Mouse (Mus musculus) midbrain, embryonic 11.5 days (tissue): ENCODE results near the gene Tdpoz1. TPM values are rescaled to one million over a fixed set of nuclear protein-coding genes. Genes with fewer than 3 reads are reported as not detected.
"Not testable (repeated sequence)": the region's sequence is repeated elsewhere in the genome, so short reads cannot be mapped to it uniquely, and the experiment has no call there.

ENCODE experiments used
- ATAC-seq: fragments of 200-750 bp; cut with Nextera tagmentation; 2 replicates; pipeline ENCODE4 v1.8.0; 2017; ENCODE audit warnings: moderate TSS enrichment, moderate library complexity; ENCODE audit not compliant: low FRiP score
- DNase-seq: peaks from one replicate; pipeline ENCODE4 v3.0.0; 2015; ENCODE audit warnings: low spot score; ENCODE audit errors: missing footprints
- H3K27ac ChIP-seq: fragments of 300-500 bp; sonication (generic); 2 replicates; pipeline ENCODE4 v1.5.1; 2014; ENCODE audit warnings: low read depth, low read length
- H3K27me3 ChIP-seq: fragments of 300-500 bp; sonication (generic); 2 replicates; pipeline ENCODE4 v1.6.1; 2014; ENCODE audit warnings: mild to moderate bottlenecking, low read length, moderate library complexity, mixed read lengths; ENCODE audit not compliant: control insufficient read depth, insufficient read depth
- H3K36me3 ChIP-seq: fragments of 300-500 bp; sonication (generic); 2 replicates; pipeline ENCODE4 v1.6.1; 2014; ENCODE audit warnings: mild to moderate bottlenecking, low read length, moderate library complexity, mixed read lengths; ENCODE audit not compliant: control insufficient read depth, insufficient read depth
- H3K4me1 ChIP-seq: fragments of 300-500 bp; sonication (generic); 2 replicates; pipeline ENCODE4 v1.6.1; 2014; ENCODE audit warnings: low read length; ENCODE audit not compliant: control insufficient read depth, insufficient read depth
- H3K4me2 ChIP-seq: fragments of 300-500 bp; sonication (generic); 2 replicates; pipeline ENCODE4 v1.6.1; 2014; ENCODE audit warnings: mild to moderate bottlenecking, moderate library complexity
- H3K4me3 ChIP-seq: fragments of 300-500 bp; sonication (generic); 2 replicates; pipeline ENCODE4 v1.5.1; 2014; ENCODE audit warnings: low read depth, low read length
- H3K9ac ChIP-seq: fragments of 300-500 bp; sonication (generic); 2 replicates; pipeline ENCODE4 v1.6.1; 2014; ENCODE audit warnings: low read length
- H3K9me3 ChIP-seq: fragments of 300-500 bp; sonication (generic); 2 replicates; pipeline ENCODE4 v1.6.1; 2016; ENCODE audit warnings: low read length; ENCODE audit not compliant: control insufficient read depth
- WGBS: fragments of 180-500 bp; shearing (Covaris S2); extraction: QIAGEN DNeasy Blood & Tissue Kit; methylation state at CpG from one replicate; pipeline ENCODE4 v1.1.7; 2014; 5-methylcytosine and 5-hydroxymethylcytosine counted together
- polyA plus RNA-seq: library from polyadenylated mRNA; unstranded; fragments of >200 nt; fragmentation: Nextera tagmentation; extraction: Ambion mirVana; gene quantifications from 2 replicates; pipeline ENCODE4 v1.2.1, GENCODE M21; 2014

Tdpoz1 gene
- polyA plus RNA-seq, result not detected in 2 replicates

GRCm38 (mm10) chr3:93676210-93676609, at the start of gene Tdpoz1:
Gene Tdpoz1 (minus strand): TSS chr3:93676310.
- H3K4me1 ChIP-seq, H3K27ac ChIP-seq, H3K36me3 ChIP-seq, H3K9me3 ChIP-seq, H3K27me3 ChIP-seq, ATAC-seq, H3K9ac ChIP-seq, DNase-seq, H3K4me2 ChIP-seq, H3K4me3 ChIP-seq: not testable (repeated sequence)
- WGBS, result 86% methylated on average over 2 of the region's 4 CpGs

DNA sequence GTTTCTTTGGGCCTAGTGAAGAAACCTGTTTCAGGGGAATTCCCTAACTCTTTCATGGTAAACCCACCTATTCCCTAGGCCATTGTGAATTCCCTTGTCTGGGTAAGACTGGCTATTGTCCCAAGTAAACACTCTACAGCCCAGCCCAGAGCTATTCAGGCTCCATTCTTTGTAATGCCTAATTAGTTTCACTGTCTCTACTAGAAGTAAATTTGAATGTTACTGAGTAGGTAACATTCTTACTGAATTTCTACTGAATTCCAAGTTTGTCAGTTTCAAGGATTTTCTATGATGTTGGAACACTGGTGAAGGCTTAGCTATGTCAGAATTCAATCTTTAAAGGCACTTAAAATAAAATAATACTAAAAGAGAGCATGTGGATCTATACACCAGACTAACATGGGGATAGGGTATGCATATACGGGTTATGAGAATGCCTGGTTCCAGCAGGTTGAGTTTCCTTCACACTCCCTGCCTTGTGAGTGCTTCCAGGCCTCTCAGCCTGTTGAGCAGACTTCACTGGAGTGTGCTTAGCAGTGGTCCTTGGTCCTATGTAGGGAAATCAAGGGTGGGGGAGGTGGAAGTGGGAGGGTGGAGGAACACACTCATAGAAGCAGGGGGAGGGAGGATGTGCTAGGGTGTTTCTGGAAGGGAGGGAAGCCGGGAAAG, 33.0 kb upstream of the Tdpoz1 start:
- DNase-seq, H3K4me1 ChIP-seq, H3K27me3 ChIP-seq, H3K36me3 ChIP-seq, H3K4me2 ChIP-seq, H3K4me3 ChIP-seq, H3K9me3 ChIP-seq, ATAC-seq, H3K27ac ChIP-seq, H3K9ac ChIP-seq: not testable (repeated sequence)
- WGBS, result 85% methylated on average over 2 of the region's 2 CpGs

- not testable (repeated sequence) for H3K27ac ChIP-seq, H3K36me3 ChIP-seq, DNase-seq, H3K9ac ChIP-seq, H3K4me3 ChIP-seq, H3K27me3 ChIP-seq, ATAC-seq, H3K4me1 ChIP-seq, H3K4me2 ChIP-seq, H3K9me3 ChIP-seq
- 70% methylated on average over 1 of the region's 2 CpGs for WGBS
Measured at GRCm38 (mm10) chr3:93692970-93693369, 16.9 kb upstream of the Tdpoz1 start, which contains the start of gene Gm37596. Gene Gm37596 (minus strand): TSS chr3:93693070.

DNA sequence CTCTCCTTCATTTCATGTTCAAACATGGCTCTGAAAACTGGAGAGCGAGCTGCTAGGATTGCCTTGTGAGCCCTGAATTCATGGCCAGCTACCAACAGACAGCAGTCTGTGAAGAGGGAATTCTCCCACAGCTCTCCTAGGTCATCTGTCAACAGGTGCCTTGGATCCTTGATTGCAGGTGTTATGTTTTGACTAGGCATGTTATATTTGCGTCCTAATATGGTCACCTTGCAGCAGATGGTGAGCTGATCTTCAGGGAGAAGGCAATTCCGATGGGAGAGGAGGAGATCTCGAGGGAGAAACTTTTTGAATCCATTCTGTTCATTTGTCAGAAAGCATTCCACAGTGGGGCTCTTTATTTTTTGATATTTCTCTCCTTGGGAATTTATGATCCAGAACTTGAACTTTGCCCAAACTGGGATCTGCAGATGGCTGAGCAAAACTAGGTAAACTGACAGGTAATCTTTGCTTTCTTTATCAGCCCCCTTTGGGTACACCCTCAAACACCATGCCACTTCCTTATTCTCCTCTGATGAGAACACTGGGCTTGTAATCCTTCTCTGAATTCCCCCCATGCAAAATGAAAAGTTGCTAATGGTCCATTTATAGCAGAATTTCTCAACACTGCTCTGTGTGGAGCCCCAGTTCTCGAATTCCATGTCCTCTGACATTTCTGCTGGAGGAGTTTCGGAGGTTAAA, 5.2 kb downstream of the Tdpoz1 start:
- 81% methylated on average over 5 of the region's 6 CpGs for WGBS
- not testable (repeated sequence) for H3K9ac ChIP-seq, H3K4me2 ChIP-seq

DNA sequence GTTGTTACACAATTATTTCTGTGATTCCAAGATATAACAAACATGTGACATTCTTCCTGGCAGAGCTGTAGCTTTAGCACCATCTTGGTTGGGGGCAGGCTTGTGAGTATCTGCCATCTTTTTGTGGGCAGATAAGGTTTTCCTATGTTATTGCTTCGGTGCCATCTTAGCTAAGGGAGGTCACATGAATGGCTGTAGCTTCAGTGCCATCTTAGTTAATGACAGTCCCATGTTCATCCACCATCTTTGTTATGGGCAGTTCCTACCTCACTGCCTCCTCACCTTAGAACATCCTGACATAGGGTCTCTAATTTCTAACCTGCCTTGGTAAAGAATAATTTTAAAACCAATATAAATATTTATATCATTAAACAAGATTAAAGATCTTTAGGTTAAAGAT, 21.9 kb downstream of the Tdpoz1 start:
- WGBS, result 84% methylated on average over 1 of the region's 1 CpGs
- no peaks in the 10 kb centered on the region for H3K9me3 ChIP-seq
- no peak for ATAC-seq

More for the DNA sequence above, 5.2 kb downstream of the Tdpoz1 start:
- H3K4me1 ChIP-seq, H3K27ac ChIP-seq, H3K4me3 ChIP-seq, DNase-seq, H3K27me3 ChIP-seq, ATAC-seq, H3K9me3 ChIP-seq, H3K36me3 ChIP-seq: not testable (repeated sequence)

DNA sequence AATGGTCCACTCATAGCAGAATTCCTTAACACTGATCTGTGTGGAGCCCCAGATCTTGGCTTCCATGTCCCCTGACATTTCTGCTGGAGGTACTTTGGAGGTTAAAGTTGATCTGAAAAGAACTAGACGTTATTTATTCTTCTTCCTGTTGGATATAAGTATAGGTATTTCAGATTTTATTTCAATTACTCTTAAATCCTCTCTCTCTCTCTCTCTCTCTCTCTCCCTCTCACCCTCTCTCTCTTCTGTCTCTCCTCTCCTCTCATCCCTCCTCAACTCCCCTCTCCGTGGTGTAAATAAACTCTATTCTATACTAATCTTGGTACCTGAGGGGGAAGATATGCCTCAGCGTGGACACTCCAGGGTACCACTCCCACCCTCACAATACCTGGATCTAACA, 23.5 kb downstream of the Tdpoz1 start, which contains the start of gene Tdpoz2:
Gene Tdpoz2 (minus strand): TSS at position 101 of the 400 bp plus-strand sequence.
- Histone ChIP-seq H3K36me3 (no peaks in the 10 kb centered on the region), H3K4me2 (no peak within 1 kb of the TSS), H3K9ac (no peak within 1 kb of the TSS), H3K27me3 (no peaks in the 10 kb centered on the region), H3K27ac (no peak within 1 kb of the TSS), H3K9me3 (no peaks in the 10 kb centered on the region), H3K4me1 (no peaks in the 10 kb centered on the region), H3K4me3 (no peak within 1 kb of the TSS)
- 86% methylated on average over 3 of the region's 3 CpGs for WGBS
- DNase-seq (no peak), ATAC-seq (no peak)

More for the DNA sequence above, 21.9 kb downstream of the Tdpoz1 start:
- no peaks in the 10 kb centered on the region for H3K36me3 ChIP-seq
- no peaks in the 10 kb centered on the region for H3K27me3 ChIP-seq
- no peak overlapping the region for H3K9ac ChIP-seq
- no peak overlapping the region for H3K4me2 ChIP-seq
- H3K4me3 ChIP-seq, result no peak overlapping the region
- DNase-seq, result no peak
- H3K27ac ChIP-seq, result no peak overlapping the region
- H3K4me1 ChIP-seq, result no peaks in the 10 kb centered on the region

DNA sequence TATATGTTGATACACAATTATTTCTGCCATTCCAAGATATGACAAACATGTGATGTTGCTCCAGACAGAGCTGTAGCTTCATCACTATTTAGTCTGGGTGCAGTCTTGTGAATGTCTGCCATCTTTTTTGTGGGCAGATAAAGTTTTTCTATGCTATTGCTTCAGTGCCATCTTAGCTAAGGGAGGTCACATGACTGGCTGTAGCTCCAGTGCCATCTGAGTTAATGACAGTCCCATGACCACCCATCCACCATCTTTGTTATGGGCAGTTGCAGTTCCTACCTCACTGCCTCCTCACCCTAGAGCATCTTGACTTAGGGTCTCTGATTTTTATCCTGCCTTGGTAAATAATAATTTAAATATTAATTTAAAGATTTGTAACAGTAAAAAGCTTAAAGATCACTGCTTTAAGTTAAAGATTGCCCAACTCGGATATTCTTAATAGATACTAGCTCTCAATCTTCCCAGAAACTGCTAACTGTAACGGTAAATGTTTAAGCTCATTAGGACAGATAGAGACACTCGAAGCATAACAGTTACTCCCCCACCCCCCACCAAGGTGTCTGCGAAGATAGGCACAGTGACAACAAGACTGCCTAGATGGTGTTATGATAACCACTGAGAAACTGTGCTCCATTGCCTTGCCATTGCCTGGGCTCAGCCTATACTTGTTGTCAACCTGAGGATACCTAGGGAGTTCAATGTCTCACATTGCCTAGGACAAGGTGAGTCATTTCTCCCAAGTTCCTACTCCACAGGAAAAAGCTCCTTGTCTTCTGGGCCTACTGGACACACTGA, 45.0 kb downstream of the Tdpoz1 start:
- ATAC-seq, H3K9ac ChIP-seq, H3K4me3 ChIP-seq, H3K4me2 ChIP-seq, H3K9me3 ChIP-seq, H3K27ac ChIP-seq, H3K4me1 ChIP-seq, H3K27me3 ChIP-seq, DNase-seq, H3K36me3 ChIP-seq: not testable (repeated sequence)
- WGBS, result 87% methylated on average over 4 of the region's 4 CpGs
